In genomic region chr6:53968550-53968949, GRCm38 (mm10) we compare ENCODE assay signal across 13 mouse cellular contexts. TPM values are rescaled to one million over a fixed set of nuclear protein-coding genes. Genes with fewer than 3 reads are reported as not detected.
DNase-seq lines count a peak whose midpoint lies in the region; ATAC-seq and TF ChIP-seq lines count a peak whose summit lies in the region.
"Had no signal": no experiment of that assay in that cellular context is flagged by ENCODE, and none has a peak within 500 bp of the region (broad histone marks: within the 10 kb centered on the region; RNA-seq: fewer than 3 reads in every experiment).

No protein-coding gene starts in this region.

- 0 out of 2 replicates have a peak overlapping the region, but pooled peaks have one; percentile 28 for H3K9ac ChIP-seq in kidney, embryonic 14.5 days (ENCODE audit: low read depth, low read length)

- intact Hi-C loops in heart, postnatal 10 days (cut with DNase I) = no loop called here

- H3K27ac ChIP-seq in kidney, embryonic 14.5 days (ENCODE audit: low read depth, low read length) = no peak overlapping the region
- no peak overlapping the region for H3K27ac ChIP-seq in bone marrow macrophage, adult 2 months (ENCODE audit: insufficient read depth, low read depth, low read length)
- no peak overlapping the region for H3K27ac ChIP-seq in limb, embryonic 10.5 days

- H3K4me3 ChIP-seq in kidney, embryonic 14.5 days (ENCODE audit: low read length) = no peak overlapping the region
- H3K4me3 ChIP-seq in bone marrow macrophage, adult 2 months (ENCODE audit: insufficient read depth, low read length) = no peak overlapping the region
- H3K4me3 ChIP-seq in limb, embryonic 10.5 days = no peak overlapping the region
- H3K4me3 ChIP-seq: megakaryocyte, embryonic 14.5 days had no signal

- no peak for ATAC-seq in kidney, embryonic 14.5 days (ENCODE audit: low FRiP score, low TSS enrichment)
- ATAC-seq in granulocyte monocyte progenitor cell, adult 5-6 weeks (replicated peaks; ENCODE audit: poor library complexity, severe bottlenecking) = peak; percentile 92

- no peak for DNase-seq in kidney, postnatal 4 days
- DNase-seq in Muller cell, postnatal 12 days (ENCODE audit: inconsistent ontology term) = peak; percentile 13
- no peak for DNase-seq in limb, embryonic 10.5 days (ENCODE audit: low spot score)
- no peak for DNase-seq in heart, postnatal 10 days
- DNase-seq: gastrocnemius, postnatal 25 days; spleen, adult 18-20 months had no signal

- no peaks in the 10 kb centered on the region for H3K27me3 ChIP-seq in kidney, embryonic 14.5 days (ENCODE audit: control insufficient read depth, insufficient read depth, low read length)
- H3K27me3 ChIP-seq in limb, embryonic 10.5 days (ENCODE audit: low read depth, poor library complexity, severe bottlenecking) = no peaks in the 10 kb centered on the region

- H3K4me2 ChIP-seq in kidney, embryonic 14.5 days (replicated peaks; ENCODE audit: low read depth, low read length) = no peak overlapping the region

- H3K4me1 ChIP-seq in kidney, embryonic 14.5 days (ENCODE audit: control insufficient read depth, insufficient read depth, low read length) = 0 out of 2 replicates have a peak, but pooled peaks cover 8% of the 10 kb centered on the region
- H3K4me1 ChIP-seq in bone marrow macrophage, adult 2 months (ENCODE audit: control insufficient read depth, insufficient read depth, low read length) = no peaks in the 10 kb centered on the region; the same call in 1 of the 2 replicates
- H3K4me1 ChIP-seq in limb, embryonic 10.5 days = peaks cover 35% of the 10 kb centered on the region

- H3K36me3 ChIP-seq in kidney, embryonic 14.5 days (ENCODE audit: control insufficient read depth, insufficient read depth, low read length) = no peaks in the 10 kb centered on the region
- no peaks in the 10 kb centered on the region for H3K36me3 ChIP-seq in limb, embryonic 10.5 days

- 82% methylated on average over 6 of the region's 6 CpGs for WGBS in kidney, embryonic 14.5 days
- 94% methylated on average over 6 of the region's 6 CpGs for WGBS in limb, embryonic 10.5 days

- TF ChIP-seq POLR2A in bone marrow macrophage, adult 2 months (IDR thresholded peaks at IDR 0.05; ENCODE audit: borderline replicate concordance, low read depth, low read length) = no peak

- no peaks in the 10 kb centered on the region for H3K9me3 ChIP-seq in kidney, embryonic 14.5 days (ENCODE audit: control insufficient read depth, low read length)
- no peaks in the 10 kb centered on the region for H3K9me3 ChIP-seq in limb, embryonic 10.5 days (replicated peaks)

- peak; percentile 60 for TF ChIP-seq CTCF in bone marrow macrophage, adult 2 months (IDR thresholded peaks at IDR 0.05; ENCODE audit: low read depth, low read length)

RNA-seq across cellular contexts. Expression of gene Cpvl, which starts 9.9 kb away (rescaled TPM):
- 0.32 and 0.51 TPM in 2 replicates for polyA plus RNA-seq in kidney, embryonic 14.5 days (2014; fragmentation: Nextera tagmentation; extraction: Ambion mirVana)
- polyA plus RNA-seq in bone marrow macrophage, adult 2 months (2012; ENCODE audit: insufficient read depth, insufficient read length, missing spikeins) = not detected in 2 replicates
- not detected in 2 replicates for total RNA-seq in granulocyte monocyte progenitor cell, adult 5-6 weeks (2014; fragmentation: Nextera tagmentation)
- total RNA-seq in granulocyte monocyte progenitor cell, adult 5-6 weeks (2017) = not detected in 2 replicates
- 0.16 and 0.40 TPM in 2 replicates for polyA plus RNA-seq in limb, embryonic 10.5 days (2016; fragmentation: Nextera tagmentation; extraction: Ambion mirVana)
- total RNA-seq in heart, postnatal 10 days (2021) = not detected
- total RNA-seq: gastrocnemius, postnatal 25 days; left cerebral cortex, adult 8-10 months; MEL; neutrophil, adult 5-6 weeks had no signal
